In the genomic region with DNA sequence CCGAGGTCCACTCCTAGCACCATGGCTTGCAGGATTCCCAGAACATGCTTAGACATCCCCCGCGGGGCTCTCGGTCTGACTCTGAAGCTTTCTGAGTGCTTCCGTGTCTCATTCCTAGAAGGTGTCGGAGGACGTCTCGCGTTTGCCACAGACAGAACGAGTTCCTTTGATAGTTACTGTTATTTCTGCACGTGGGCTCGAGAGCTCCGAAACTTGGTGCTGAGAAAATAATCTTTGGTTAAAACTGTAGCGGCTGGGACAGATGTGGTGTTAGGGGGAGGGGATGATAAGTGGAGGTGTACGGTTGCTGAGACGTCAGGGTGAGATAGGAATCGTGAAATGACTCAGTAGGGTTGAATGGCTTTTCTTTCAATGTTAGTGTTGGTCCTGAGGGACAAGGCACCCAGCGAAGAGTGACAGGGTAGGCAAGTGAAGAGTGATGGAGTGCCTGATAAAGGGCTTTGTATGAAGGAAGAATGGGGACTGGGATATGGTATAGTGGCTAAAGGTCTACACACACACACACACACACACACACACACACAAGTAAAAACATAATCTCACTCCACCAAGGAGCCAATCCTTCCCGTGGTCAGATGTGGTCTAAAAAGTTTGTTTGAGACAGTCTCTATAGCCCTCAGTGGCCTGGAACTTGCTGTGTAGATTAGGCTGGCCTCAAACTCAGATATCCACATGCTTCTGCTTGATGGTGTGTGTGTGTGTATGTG, we compare ENCODE assay signal across 26 mouse cellular contexts. TPM values are rescaled to one million over a fixed set of nuclear protein-coding genes. Genes with fewer than 3 reads are reported as not detected.
DNase-seq lines count a peak whose midpoint lies in the region; ATAC-seq and TF ChIP-seq lines count a peak whose summit lies in the region.
"Had no signal": no experiment of that assay in that cellular context is flagged by ENCODE, and none has a peak within 500 bp of the region (broad histone marks: within the 10 kb centered on the region; RNA-seq: fewer than 3 reads in every experiment).

No protein-coding gene starts in this region.

- peak overlapping the region; percentile 28 for H3K4me2 ChIP-seq in heart, embryonic 13.5 days
- H3K4me2 ChIP-seq in lung, embryonic 14.5 days, result peak overlapping the region; percentile 24; the same call in 1 of the 2 replicates
- H3K4me2 ChIP-seq: forebrain, embryonic 15.5 days; hindbrain, embryonic 14.5 days; limb, embryonic 12.5 days; liver, embryonic 12.5 days; lung, embryonic 15.5 days; neural tube, embryonic 15.5 days had no signal

- H3K9ac ChIP-seq in heart, embryonic 13.5 days, result 0 out of 2 replicates have a peak overlapping the region, but pooled peaks have one; percentile 14
- no peak overlapping the region for H3K9ac ChIP-seq in lung, embryonic 14.5 days
- H3K9ac ChIP-seq: forebrain, embryonic 15.5 days; hindbrain, embryonic 14.5 days; limb, embryonic 12.5 days; liver, embryonic 12.5 days; lung, embryonic 15.5 days; neural tube, embryonic 15.5 days had no signal

- no peak overlapping the region for H3K27ac ChIP-seq in heart, embryonic 13.5 days (replicated peaks)
- no peak overlapping the region for H3K27ac ChIP-seq in lung, embryonic 14.5 days (ENCODE audit: low read depth)
- H3K27ac ChIP-seq: embryonic facial prominence, embryonic 10.5 days; forebrain, embryonic 15.5 days; heart, embryonic 10.5 days; hindbrain, embryonic 14.5 days; limb, embryonic 12.5 days; liver, embryonic 12.5 days; lung, embryonic 15.5 days; neural tube, embryonic 15.5 days; stomach, postnatal 0 days had no signal

- H3K27me3 ChIP-seq in heart, embryonic 13.5 days (replicated peaks), result no peaks in the 10 kb centered on the region
- peaks cover 82% of the 10 kb centered on the region for H3K27me3 ChIP-seq in G1E (ENCODE audit: insufficient read depth, low read length)
- H3K27me3 ChIP-seq in lung, embryonic 14.5 days (ENCODE audit: insufficient read depth, low read length), result no peaks in the 10 kb centered on the region
- H3K27me3 ChIP-seq: forebrain, embryonic 15.5 days; lung, embryonic 15.5 days; neural tube, embryonic 15.5 days had no signal

- no peak for TF ChIP-seq CTCF in G1E (IDR thresholded peaks at IDR 0.05; ENCODE audit: low read depth, low read length)
- no peak for TF ChIP-seq CTCF in lung, embryonic 14.5 days (IDR thresholded peaks at IDR 0.05; ENCODE audit: low read depth)

- 51% methylated on average over 19 of the region's 19 CpGs for WGBS in heart, embryonic 13.5 days
- 37% methylated on average over 19 of the region's 19 CpGs for WGBS in lung, embryonic 14.5 days

- H3K36me3 ChIP-seq in heart, embryonic 13.5 days, result 0 out of 2 replicates have a peak, but pooled peaks cover 2% of the 10 kb centered on the region
- H3K36me3 ChIP-seq in G1E (replicated peaks), result peaks cover 4% of the 10 kb centered on the region
- H3K36me3 ChIP-seq in lung, embryonic 14.5 days (ENCODE audit: insufficient read depth), result no peaks in the 10 kb centered on the region
- H3K36me3 ChIP-seq: forebrain, embryonic 15.5 days; liver, embryonic 12.5 days; lung, embryonic 15.5 days; neural tube, embryonic 15.5 days had no signal

- H3K9me3 ChIP-seq in heart, embryonic 13.5 days, result no peaks in the 10 kb centered on the region
- H3K9me3 ChIP-seq in G1E (replicated peaks), result no peaks in the 10 kb centered on the region
- no peaks in the 10 kb centered on the region for H3K9me3 ChIP-seq in lung, embryonic 14.5 days (ENCODE audit: low read depth, low read length)
- H3K9me3 ChIP-seq: embryonic facial prominence, embryonic 10.5 days; forebrain, embryonic 15.5 days; heart, embryonic 10.5 days; limb, embryonic 12.5 days; liver, embryonic 12.5 days; lung, embryonic 15.5 days; midbrain, embryonic 10.5 days; neural tube, embryonic 15.5 days had no signal

- no peak for ATAC-seq in heart, embryonic 13.5 days (ENCODE audit: extremely low read depth, insufficient number of reproducible peaks, low FRiP score, low TSS enrichment)
- peak; percentile 35; the same call in 1 of the 2 replicates for ATAC-seq in G1E (ENCODE audit: extremely low read depth, insufficient number of reproducible peaks, low FRiP score, poor library complexity, severe bottlenecking)
- ATAC-seq in lung, embryonic 14.5 days (ENCODE audit: insufficient read depth), result no peak
- ATAC-seq: forebrain, embryonic 15.5 days; liver, embryonic 12.5 days had no signal

- no peak overlapping the region for H3K4me3 ChIP-seq in heart, embryonic 13.5 days
- no peak overlapping the region for H3K4me3 ChIP-seq in G1E (ENCODE audit: low read depth, low read length)
- no peak overlapping the region for H3K4me3 ChIP-seq in lung, embryonic 14.5 days (ENCODE audit: low read depth, low read length)
- H3K4me3 ChIP-seq: embryonic facial prominence, embryonic 10.5 days; forebrain, embryonic 15.5 days; heart, embryonic 10.5 days; limb, embryonic 12.5 days; liver, embryonic 12.5 days; lung, embryonic 15.5 days; midbrain, embryonic 10.5 days; neural tube, embryonic 15.5 days had no signal

- peaks cover 50% of the 10 kb centered on the region for H3K4me1 ChIP-seq in heart, embryonic 13.5 days
- H3K4me1 ChIP-seq in G1E (ENCODE audit: insufficient read depth, low read depth, low read length), result peaks cover 57% of the 10 kb centered on the region
- H3K4me1 ChIP-seq in lung, embryonic 14.5 days (ENCODE audit: insufficient read depth), result peaks cover 18% of the 10 kb centered on the region

- DNase-seq in heart, adult 8-10 months (ENCODE audit: low spot score), result no peak
- DNase-seq in G1E (ENCODE audit: low spot score) (no peak), liver (no peak)
- DNase-seq in lung, embryonic 14.5 days, result peak; percentile 83
- peak; percentile 77 for DNase-seq in lung, postnatal 36 days
- no peak for DNase-seq in cerebellum, adult 11 months
- no peak for DNase-seq in adrenal gland, adult 8-10 months
- DNase-seq: adrenal gland, postnatal 14 days; cerebellum, adult 9-11 months; heart, postnatal 14 days; kidney, adult 2 months; kidney, postnatal 36 days; layer of hippocampus, postnatal 36 days; thymus, adult 2 months; thymus, postnatal 4 days had no signal

RNA-seq across cellular contexts. Expression of gene Cuedc1, which starts 5.5 kb away (rescaled TPM):
- 16.8 and 18.1 TPM in 2 replicates for polyA plus RNA-seq in heart, embryonic 13.5 days (2015; fragmentation: Nextera tagmentation; extraction: Ambion mirVana)
- total RNA-seq in heart, adult 8-10 months (2022), result 10 to 100 TPM; 47.5 to 55.7 (median 51.0) TPM
- total RNA-seq in G1E (2014; fragmentation: Nextera tagmentation), result 29.2 and 36.4 TPM in 2 replicates
- 16.7 and 18.9 TPM in 2 replicates for total RNA-seq in G1E (2017)
- polyA plus RNA-seq in G1E (2012), result 29.6 and 31.7 TPM in 2 replicates
- polyA plus RNA-seq in lung, embryonic 14.5 days (2014; fragmentation: Nextera tagmentation; extraction: Ambion mirVana), result 14.1 and 16.8 TPM in 2 replicates
- total RNA-seq in adrenal gland, adult 8-10 months (2022), result 100 to 1,000 TPM in 2 of 4 experiments, 10 to 100 TPM in 2; 46.1 to 114 (median 84.3) TPM

RNA-seq across cellular contexts. Expression of gene Vezf1, which starts 35.3 kb away (rescaled TPM):
- 21.9 and 22.1 TPM in 2 replicates for polyA plus RNA-seq in heart, embryonic 13.5 days (2015; fragmentation: Nextera tagmentation; extraction: Ambion mirVana)
- 10 to 100 TPM; 39.8 to 44.7 (median 41.8) TPM for total RNA-seq in heart, adult 8-10 months (2022)
- total RNA-seq in G1E (2014; fragmentation: Nextera tagmentation) (78.3 and 90.9 TPM in 2 replicates), G1E (2017) (48.2 and 60.2 TPM in 2 replicates)
- polyA plus RNA-seq in G1E (2012), result 15.8 and 16.8 TPM in 2 replicates
- polyA plus RNA-seq in lung, embryonic 14.5 days (2014; fragmentation: Nextera tagmentation; extraction: Ambion mirVana), result 44.5 and 46.8 TPM in 2 replicates
- total RNA-seq in adrenal gland, adult 8-10 months (2022), result 10 to 100 TPM; 42.1 to 71.0 (median 59.4) TPM

RNA-seq across cellular contexts. Expression of gene Srsf1, which starts 56.2 kb away (rescaled TPM):
- 170 and 175 TPM in 2 replicates for polyA plus RNA-seq in heart, embryonic 13.5 days (2015; fragmentation: Nextera tagmentation; extraction: Ambion mirVana)
- total RNA-seq in heart, adult 8-10 months (2022), result 100 to 1,000 TPM in 3 of 4 experiments, 10 to 100 TPM in 1; 97.6 to 103 (median 102) TPM
- total RNA-seq in G1E (2014; fragmentation: Nextera tagmentation) (241 and 257 TPM in 2 replicates), G1E (2017) (397 and 406 TPM in 2 replicates)
- polyA plus RNA-seq in G1E (2012), result 293 and 298 TPM in 2 replicates
- polyA plus RNA-seq in lung, embryonic 14.5 days (2014; fragmentation: Nextera tagmentation; extraction: Ambion mirVana), result 446 and 450 TPM in 2 replicates
- total RNA-seq in adrenal gland, adult 8-10 months (2022), result 100 to 1,000 TPM; 230 to 311 (median 252) TPM

Comparison
In these comparisons a context has a peak if more than half of its experiments do, and no peak if none do; other contexts are left out.
1. DNase-seq: peak in lung, embryonic 14.5 days (single experiment) and lung, postnatal 36 days (single experiment); none in heart, adult 8-10 months (single experiment), G1E (single experiment), liver (single experiment), cerebellum, adult 11 months (single experiment) and adrenal gland, adult 8-10 months (single experiment).